Mouse (Mus musculus): ENCODE measurements around the gene Zcchc13. TPM values are rescaled to one million over a fixed set of nuclear protein-coding genes. Genes with fewer than 3 reads are reported as not detected.

Gene Zcchc13
- polyA plus RNA-seq, 1 experiment from 2014 or later: not detected

GRCm38 (mm10) chrX:103624426-103625168 lies 5.8 kb upstream of the Zcchc13 start:
- WGBS: 19% methylated on average over 5 of the region's 5 CpGs
- no peak for ATAC-seq
- Histone ChIP-seq H3K36me3 (ENCODE audit: control insufficient read depth, insufficient read depth, low read length) (no peaks in the 10 kb centered on the region), H3K27ac (ENCODE audit: low read depth, low read length) (no peak overlapping the region), H3K4me3 (ENCODE audit: low read depth, low read length) (no peak overlapping the region), H3K9me3 (replicated peaks; ENCODE audit: control insufficient read depth, low read length) (no peaks in the 10 kb centered on the region), H3K4me1 (ENCODE audit: control insufficient read depth, insufficient read depth, low read length) (peaks cover 3% of the 10 kb centered on the region), H3K4me2 (ENCODE audit: low read length) (no peak overlapping the region), H3K27me3 (replicated peaks; ENCODE audit: control insufficient read depth, insufficient read depth, low read length) (peaks cover 3% of the 10 kb centered on the region; the same call in 1 of the 2 replicates), H3K9ac (ENCODE audit: low read length) (no peak overlapping the region)
- DNase-seq (ENCODE audit: low spot score): peak; percentile 75

GRCm38 (mm10) chrX:103628890-103629289 lies 1.5 kb upstream of the Zcchc13 start:
- ATAC-seq: no peak
- WGBS: 43% methylated on average over 1 of the region's 1 CpGs
- no peaks in the 10 kb centered on the region for H3K9me3 ChIP-seq (replicated peaks; ENCODE audit: control insufficient read depth, low read length)

GRCm38 (mm10) chrX:103633895-103634294 lies 3.5 kb downstream of the Zcchc13 start:
- Histone ChIP-seq H3K9ac (ENCODE audit: low read length) (no peak overlapping the region), H3K27me3 (replicated peaks; ENCODE audit: control insufficient read depth, insufficient read depth, low read length) (0 out of 2 replicates have a peak, but pooled peaks cover 4% of the 10 kb centered on the region), H3K36me3 (ENCODE audit: control insufficient read depth, insufficient read depth, low read length) (no peaks in the 10 kb centered on the region), H3K9me3 (replicated peaks; ENCODE audit: control insufficient read depth, low read length) (no peaks in the 10 kb centered on the region), H3K4me3 (ENCODE audit: low read depth, low read length) (no peak overlapping the region), H3K4me1 (ENCODE audit: control insufficient read depth, insufficient read depth, low read length) (no peaks in the 10 kb centered on the region), H3K4me2 (ENCODE audit: low read length) (no peak overlapping the region), H3K27ac (ENCODE audit: low read depth, low read length) (no peak overlapping the region)
- DNase-seq (ENCODE audit: low spot score) (no peak), ATAC-seq (no peak)

More at GRCm38 (mm10) chrX:103628890-103629289, 1.5 kb upstream of the Zcchc13 start:
- DNase-seq (ENCODE audit: low spot score): no peak
- H3K4me3 ChIP-seq (ENCODE audit: low read depth, low read length): no peak overlapping the region
- H3K9ac ChIP-seq (ENCODE audit: low read length): no peak overlapping the region
- no peak overlapping the region for H3K27ac ChIP-seq (ENCODE audit: low read depth, low read length)
- H3K36me3 ChIP-seq (ENCODE audit: control insufficient read depth, insufficient read depth, low read length): no peaks in the 10 kb centered on the region
- H3K4me1 ChIP-seq (ENCODE audit: control insufficient read depth, insufficient read depth, low read length): peaks cover under 1% of the 10 kb centered on the region; the same call in 1 of the 2 replicates
- no peak overlapping the region for H3K4me2 ChIP-seq (ENCODE audit: low read length)
- peaks cover 3% of the 10 kb centered on the region; the same call in 1 of the 2 replicates for H3K27me3 ChIP-seq (replicated peaks; ENCODE audit: control insufficient read depth, insufficient read depth, low read length)

- no peak overlapping the region for H3K4me3 ChIP-seq (ENCODE audit: low read depth, low read length)
- DNase-seq (ENCODE audit: low spot score) (no peak), ATAC-seq (no peak)
- no peaks in the 10 kb centered on the region for H3K9me3 ChIP-seq (replicated peaks; ENCODE audit: control insufficient read depth, low read length)
- H3K9ac ChIP-seq (ENCODE audit: low read length): no peak overlapping the region
- H3K27ac ChIP-seq (ENCODE audit: low read depth, low read length): no peak overlapping the region
- no peak overlapping the region for H3K4me2 ChIP-seq (ENCODE audit: low read length)
- no peaks in the 10 kb centered on the region for H3K4me1 ChIP-seq (ENCODE audit: control insufficient read depth, insufficient read depth, low read length)
- H3K36me3 ChIP-seq (ENCODE audit: control insufficient read depth, insufficient read depth, low read length): no peaks in the 10 kb centered on the region
- H3K27me3 ChIP-seq (replicated peaks; ENCODE audit: control insufficient read depth, insufficient read depth, low read length): 0 out of 2 replicates have a peak, but pooled peaks cover 4% of the 10 kb centered on the region
Measured at GRCm38 (mm10) chrX:103636021-103636420, 5.6 kb downstream of the Zcchc13 start.

- WGBS: 83% methylated on average over 5 of the region's 5 CpGs
- Histone ChIP-seq H3K9me3 (replicated peaks; ENCODE audit: control insufficient read depth, low read length) (no peaks in the 10 kb centered on the region), H3K27ac (ENCODE audit: low read depth, low read length) (no peak overlapping the region), H3K4me3 (ENCODE audit: low read depth, low read length) (no peak overlapping the region), H3K4me2 (ENCODE audit: low read length) (no peak overlapping the region), H3K27me3 (replicated peaks; ENCODE audit: control insufficient read depth, insufficient read depth, low read length) (0 out of 2 replicates have a peak, but pooled peaks cover 4% of the 10 kb centered on the region), H3K4me1 (ENCODE audit: control insufficient read depth, insufficient read depth, low read length) (no peaks in the 10 kb centered on the region), H3K36me3 (ENCODE audit: control insufficient read depth, insufficient read depth, low read length) (no peaks in the 10 kb centered on the region), H3K9ac (ENCODE audit: low read length) (no peak overlapping the region)
- ATAC-seq: no peak
- DNase-seq (ENCODE audit: low spot score): no peak
Measured at GRCm38 (mm10) chrX:103638566-103638965, 8.2 kb downstream of the Zcchc13 start.

GRCm38 (mm10) chrX:103644301-103644700 lies 13.9 kb downstream of the Zcchc13 start:
- Histone ChIP-seq H3K4me2 (ENCODE audit: low read length) (no peak overlapping the region), H3K36me3 (ENCODE audit: control insufficient read depth, insufficient read depth, low read length) (no peaks in the 10 kb centered on the region), H3K27me3 (replicated peaks; ENCODE audit: control insufficient read depth, insufficient read depth, low read length) (no peaks in the 10 kb centered on the region), H3K4me1 (ENCODE audit: control insufficient read depth, insufficient read depth, low read length) (no peaks in the 10 kb centered on the region), H3K4me3 (ENCODE audit: low read depth, low read length) (no peak overlapping the region), H3K27ac (ENCODE audit: low read depth, low read length) (no peak overlapping the region), H3K9ac (ENCODE audit: low read length) (no peak overlapping the region), H3K9me3 (replicated peaks; ENCODE audit: control insufficient read depth, low read length) (no peaks in the 10 kb centered on the region)
- ATAC-seq (no peak), DNase-seq (ENCODE audit: low spot score) (no peak)
- WGBS: 74% methylated on average over 1 of the region's 1 CpGs

- Histone ChIP-seq H3K4me3 (ENCODE audit: low read depth, low read length) (no peak overlapping the region), H3K9me3 (replicated peaks; ENCODE audit: control insufficient read depth, low read length) (no peaks in the 10 kb centered on the region), H3K27ac (ENCODE audit: low read depth, low read length) (no peak overlapping the region), H3K4me2 (ENCODE audit: low read length) (no peak overlapping the region), H3K27me3 (replicated peaks; ENCODE audit: control insufficient read depth, insufficient read depth, low read length) (no peaks in the 10 kb centered on the region), H3K9ac (ENCODE audit: low read length) (no peak overlapping the region), H3K4me1 (ENCODE audit: control insufficient read depth, insufficient read depth, low read length) (no peaks in the 10 kb centered on the region), H3K36me3 (ENCODE audit: control insufficient read depth, insufficient read depth, low read length) (no peaks in the 10 kb centered on the region)
- WGBS: 50% methylated on average over 1 of the region's 1 CpGs
- DNase-seq (ENCODE audit: low spot score) (no peak), ATAC-seq (no peak)
Measured at GRCm38 (mm10) chrX:103652048-103652447, 21.7 kb downstream of the Zcchc13 start.

- WGBS: 25% methylated on average over 2 of the region's 2 CpGs
- H3K4me1 ChIP-seq (ENCODE audit: control insufficient read depth, insufficient read depth, low read length): no peaks in the 10 kb centered on the region
- no peaks in the 10 kb centered on the region for H3K27me3 ChIP-seq (replicated peaks; ENCODE audit: control insufficient read depth, insufficient read depth, low read length)
- no peak overlapping the region for H3K27ac ChIP-seq (ENCODE audit: low read depth, low read length)
- no peaks in the 10 kb centered on the region for H3K9me3 ChIP-seq (replicated peaks; ENCODE audit: control insufficient read depth, low read length)
- H3K4me2 ChIP-seq (ENCODE audit: low read length): no peak overlapping the region
- DNase-seq (ENCODE audit: low spot score) (no peak), ATAC-seq (no peak)
- no peaks in the 10 kb centered on the region for H3K36me3 ChIP-seq (ENCODE audit: control insufficient read depth, insufficient read depth, low read length)
- no peak overlapping the region for H3K9ac ChIP-seq (ENCODE audit: low read length)
- no peak overlapping the region for H3K4me3 ChIP-seq (ENCODE audit: low read depth, low read length)
Measured at GRCm38 (mm10) chrX:103653021-103653420, 22.6 kb downstream of the Zcchc13 start.

GRCm38 (mm10) chrX:103658985-103659384 lies 28.6 kb downstream of the Zcchc13 start:
- 62% methylated on average over 4 of the region's 4 CpGs for WGBS
- no peak overlapping the region for H3K27ac ChIP-seq (ENCODE audit: low read depth, low read length)
- no peaks in the 10 kb centered on the region; the same call in 1 of the 2 replicates for H3K27me3 ChIP-seq (replicated peaks; ENCODE audit: control insufficient read depth, insufficient read depth, low read length)

More at GRCm38 (mm10) chrX:103658985-103659384, 28.6 kb downstream of the Zcchc13 start:
- DNase-seq (ENCODE audit: low spot score) (peak; percentile 8), ATAC-seq (no peak)
- no peak overlapping the region for H3K4me2 ChIP-seq (ENCODE audit: low read length)
- H3K9me3 ChIP-seq (replicated peaks; ENCODE audit: control insufficient read depth, low read length): no peaks in the 10 kb centered on the region
- no peaks in the 10 kb centered on the region for H3K4me1 ChIP-seq (ENCODE audit: control insufficient read depth, insufficient read depth, low read length)
- H3K4me3 ChIP-seq (ENCODE audit: low read depth, low read length): no peak overlapping the region
- no peak overlapping the region for H3K9ac ChIP-seq (ENCODE audit: low read length)
- no peaks in the 10 kb centered on the region for H3K36me3 ChIP-seq (ENCODE audit: control insufficient read depth, insufficient read depth, low read length)

Measured in forebrain, embryonic 14.5 days (tissue).